Mouse (Mus musculus) T-helper 17 cell (primary cell): ENCODE data around the gene Kcnh7.

Experiments used
- in situ Hi-C, 2 experiments: fragments of 300-600 bp; cut with MboI, MseI; formaldehyde crosslinking; loops; 1 replicate in 1 of 2; 2 replicates in 1 of 2; pipeline ENCODE4 v1.15.1; 2025; ENCODE audit warnings: high pct_unique_total_duplicates in 2 of 2

Kcnh7 gene

GRCm38 (mm10) chr2:62983936-62984335 lies 200.2 kb downstream of the Kcnh7 start:
- in situ Hi-C loops = no loop called here

- in situ Hi-C loops = no loop called here
Observed at GRCm38 (mm10) chr2:62935273-62935874, 248.7 kb downstream of the Kcnh7 start.

- in situ Hi-C loops = no loop called here
Observed at GRCm38 (mm10) chr2:62928494-62928893, 255.6 kb downstream of the Kcnh7 start.

- in situ Hi-C loops = no loop called here
Observed at GRCm38 (mm10) chr2:62928065-62928464, 256.0 kb downstream of the Kcnh7 start.

- in situ Hi-C loops = no loop called here
Observed at GRCm38 (mm10) chr2:62923803-62924202, 260.3 kb downstream of the Kcnh7 start.

- in situ Hi-C loops = no loop called here
Observed at GRCm38 (mm10) chr2:62907688-62908087, 276.4 kb downstream of the Kcnh7 start.

GRCm38 (mm10) chr2:62902363-62903353 lies 281.4 kb downstream of the Kcnh7 start:
- in situ Hi-C loops = no loop called here

- in situ Hi-C loops = no loop called here
Observed at GRCm38 (mm10) chr2:62878763-62879162, 305.3 kb downstream of the Kcnh7 start.

GRCm38 (mm10) chr2:62855391-62855790 lies 328.7 kb downstream of the Kcnh7 start:
- in situ Hi-C loops = no loop called here

- in situ Hi-C loops = no loop called here
Observed at GRCm38 (mm10) chr2:62842630-62843029, 341.5 kb downstream of the Kcnh7 start.

- in situ Hi-C loops = no loop called here
Observed at GRCm38 (mm10) chr2:62834261-62834660, 349.8 kb downstream of the Kcnh7 start.

GRCm38 (mm10) chr2:62819231-62819630 lies 364.9 kb downstream of the Kcnh7 start:
- in situ Hi-C loops = no loop called here

GRCm38 (mm10) chr2:62816016-62816415 lies 368.1 kb downstream of the Kcnh7 start:
- in situ Hi-C loops = no loop called here

GRCm38 (mm10) chr2:62808813-62809212 lies 375.3 kb downstream of the Kcnh7 start:
- in situ Hi-C loops = no loop called here

GRCm38 (mm10) chr2:62807476-62807882 lies 376.6 kb downstream of the Kcnh7 start:
- in situ Hi-C loops = no loop called here

- in situ Hi-C loops = no loop called here
Observed at GRCm38 (mm10) chr2:62806931-62807330, 377.2 kb downstream of the Kcnh7 start.

GRCm38 (mm10) chr2:62804030-62804429 lies 380.1 kb downstream of the Kcnh7 start:
- in situ Hi-C loops = no loop called here

GRCm38 (mm10) chr2:62784460-62785038 lies 399.5 kb downstream of the Kcnh7 start:
- in situ Hi-C loops = no loop called here

GRCm38 (mm10) chr2:62746256-62746655 lies 437.8 kb downstream of the Kcnh7 start:
- in situ Hi-C loops = no loop called here

GRCm38 (mm10) chr2:62743098-62743497 lies 441.0 kb downstream of the Kcnh7 start:
- in situ Hi-C loops = no loop called here

GRCm38 (mm10) chr2:62730671-62731070 lies 453.4 kb downstream of the Kcnh7 start:
- in situ Hi-C loops = no loop called here

GRCm38 (mm10) chr2:62727732-62728131 lies 456.4 kb downstream of the Kcnh7 start:
- in situ Hi-C loops = no loop called here
